8 mouse cellular contexts compared by ENCODE assay signal in the genomic region with DNA sequence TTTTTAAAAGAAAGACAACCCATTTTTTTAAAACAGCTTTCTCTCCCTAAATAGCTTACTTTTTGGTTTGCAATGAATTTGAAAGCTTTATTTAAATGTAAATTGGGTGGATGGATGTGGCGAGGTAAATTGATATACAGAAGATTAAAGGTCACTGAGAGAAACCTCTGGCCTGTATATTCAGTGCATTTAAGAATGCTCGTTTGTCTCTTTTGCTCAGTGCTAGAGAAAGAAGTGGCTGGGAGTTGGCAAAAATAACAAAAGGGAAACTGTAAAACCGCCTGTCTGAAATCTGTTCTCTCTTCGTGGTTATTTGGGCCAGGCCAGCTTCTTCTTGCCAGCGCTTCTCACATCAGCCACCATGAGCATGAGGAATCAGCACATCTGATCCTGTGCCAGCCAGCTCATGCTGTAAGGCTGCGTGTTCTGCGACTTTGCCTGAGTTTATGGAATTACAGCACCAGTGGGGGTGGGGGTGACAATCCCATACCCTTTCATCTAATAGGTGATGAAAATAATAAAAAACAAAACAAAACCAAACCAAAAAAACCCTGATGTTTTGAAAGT.
DNase-seq lines count a peak whose midpoint lies in the region; ATAC-seq lines count a peak whose summit lies in the region.

No protein-coding gene starts in this region.

- no peaks in the 10 kb centered on the region for H3K36me3 ChIP-seq in midbrain, embryonic 11.5 days (ENCODE audit: control insufficient read depth, insufficient read depth, low read length)
- H3K36me3 ChIP-seq in midbrain, embryonic 10.5 days = no peaks in the 10 kb centered on the region
- no peaks in the 10 kb centered on the region for H3K36me3 ChIP-seq in neural tube, embryonic 15.5 days

- 59% methylated on average over 7 of the region's 7 CpGs for WGBS in midbrain, embryonic 11.5 days
- WGBS in midbrain, embryonic 10.5 days = 58% methylated on average over 7 of the region's 7 CpGs
- 15% methylated on average over 7 of the region's 7 CpGs for WGBS in neural tube, embryonic 15.5 days

- DNase-seq in midbrain, embryonic 11.5 days (ENCODE audit: low spot score, missing footprints) = no peak
- no peak for DNase-seq in midbrain, embryonic 10.5 days (ENCODE audit: low spot score)
- DNase-seq in cerebellum, postnatal 25 days = peak; percentile 17 to 42
- peak; percentile 10 to 27 for DNase-seq in heart, adult 9 months (ENCODE audit: low spot score in 2 of 2)
- peak; percentile 63 to 75 for DNase-seq in left cerebral cortex, postnatal 10 days (ENCODE audit: extremely low spot score in 1 of 2, low spot score in 2 of 2)
- no peak for DNase-seq in spleen, adult 18-20 months
- no peak for DNase-seq in testis, postnatal 14 days (ENCODE audit: low spot score)

- H3K27ac ChIP-seq in midbrain, embryonic 11.5 days (ENCODE audit: low read depth, low read length) = peak overlapping the region; percentile 8; the same call in 1 of the 2 replicates
- no peak overlapping the region for H3K27ac ChIP-seq in midbrain, embryonic 10.5 days (replicated peaks)
- peak overlapping the region; percentile 41; the same call in 1 of the 2 replicates for H3K27ac ChIP-seq in neural tube, embryonic 15.5 days (replicated peaks)

- intact Hi-C loops in left cerebral cortex, postnatal 10 days (cut with DNase I) = no loop called here

- H3K9ac ChIP-seq in midbrain, embryonic 11.5 days (ENCODE audit: low read length) = no peak overlapping the region
- no peak overlapping the region for H3K9ac ChIP-seq in neural tube, embryonic 15.5 days (replicated peaks)

- no peak overlapping the region for H3K4me3 ChIP-seq in midbrain, embryonic 11.5 days (ENCODE audit: low read depth, low read length)
- H3K4me3 ChIP-seq in midbrain, embryonic 10.5 days = no peak overlapping the region
- H3K4me3 ChIP-seq in neural tube, embryonic 15.5 days (replicated peaks) = no peak overlapping the region

- H3K4me2 ChIP-seq in midbrain, embryonic 11.5 days = no peak overlapping the region
- H3K4me2 ChIP-seq in neural tube, embryonic 15.5 days = no peak overlapping the region

- ATAC-seq in midbrain, embryonic 11.5 days (ENCODE audit: low FRiP score) = no peak
- ATAC-seq in neural tube, embryonic 15.5 days (ENCODE audit: low FRiP score) = peak; percentile 82

- H3K9me3 ChIP-seq in midbrain, embryonic 11.5 days (ENCODE audit: control insufficient read depth, low read length) = no peaks in the 10 kb centered on the region
- no peaks in the 10 kb centered on the region for H3K9me3 ChIP-seq in midbrain, embryonic 10.5 days (replicated peaks)
- no peaks in the 10 kb centered on the region for H3K9me3 ChIP-seq in neural tube, embryonic 15.5 days (replicated peaks)

- H3K4me1 ChIP-seq in midbrain, embryonic 11.5 days (ENCODE audit: control insufficient read depth, insufficient read depth, low read length) = 0 out of 2 replicates have a peak, but pooled peaks cover 2% of the 10 kb centered on the region
- H3K4me1 ChIP-seq in midbrain, embryonic 10.5 days = peaks cover 13% of the 10 kb centered on the region
- H3K4me1 ChIP-seq in neural tube, embryonic 15.5 days = peaks cover 6% of the 10 kb centered on the region; the same call in 1 of the 2 replicates

- H3K27me3 ChIP-seq in midbrain, embryonic 11.5 days (ENCODE audit: control insufficient read depth, insufficient read depth, low read length) = no peaks in the 10 kb centered on the region
- no peaks in the 10 kb centered on the region for H3K27me3 ChIP-seq in midbrain, embryonic 10.5 days (ENCODE audit: low read depth, poor library complexity, severe bottlenecking)
- H3K27me3 ChIP-seq in neural tube, embryonic 15.5 days (replicated peaks) = no peaks in the 10 kb centered on the region

Comparison
In these comparisons a context has a peak if more than half of its experiments do, and no peak if none do; other contexts are left out.
1. DNase-seq: peak in cerebellum, postnatal 25 days (2 of 2), heart, adult 9 months (2 of 2) and left cerebral cortex, postnatal 10 days (2 of 2); none in midbrain, embryonic 11.5 days (single experiment), midbrain, embryonic 10.5 days (single experiment), spleen, adult 18-20 months (0 of 2) and testis, postnatal 14 days (single experiment).